Mouse (Mus musculus) cerebellum, postnatal 10 days (tissue): ENCODE data around the gene Macrod1.
"Not testable (repeated sequence)": the region's sequence is repeated elsewhere in the genome, so short reads cannot be mapped to it uniquely, and the experiment has no call there.

ENCODE experiments used
- DNase-seq, 2 experiments: peaks; one replicate each; pipeline ENCODE4 v3.0.0; 2021; ENCODE audit warnings: mixed read lengths in 2 of 2

Gene Macrod1

GRCm38 (mm10) chr19:7056248-7057087, at the start of gene Macrod1:
Macrod1 (plus strand) TSS chr19:7056810.
- DNase-seq, result peak; percentile 81 to 82

DNA sequence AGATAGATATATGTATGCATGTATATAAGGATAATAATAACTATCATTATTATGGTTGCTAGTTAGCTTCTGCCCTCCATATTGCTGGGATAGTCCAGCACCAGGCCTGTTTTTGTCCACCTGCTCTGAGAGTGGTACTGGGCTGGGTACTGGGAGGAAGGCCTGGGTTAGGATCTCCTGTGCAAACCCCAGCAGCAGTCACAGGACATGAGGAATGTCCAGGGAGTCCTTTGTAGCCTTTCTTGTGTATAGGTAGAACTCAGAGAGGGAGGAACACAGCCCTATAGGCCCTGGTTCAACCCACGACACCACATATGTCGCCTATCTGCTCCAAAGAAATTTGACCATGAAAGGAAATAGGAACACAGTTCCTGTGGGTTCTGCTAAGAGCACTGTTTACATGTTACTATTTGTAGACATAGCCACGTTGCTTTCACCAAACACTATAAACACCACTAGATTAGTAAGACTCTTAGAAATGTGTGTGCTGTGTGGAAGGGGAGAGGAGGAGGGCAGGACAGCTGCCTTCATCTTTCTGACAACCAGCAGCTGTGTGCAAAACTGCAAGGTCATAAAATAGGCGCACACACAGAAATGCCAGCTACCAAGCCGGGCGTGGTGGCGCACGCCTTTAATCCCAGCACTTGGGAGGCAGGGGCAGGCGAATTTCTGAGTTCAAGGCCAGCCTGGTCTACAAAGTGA, 49.6 kb upstream of the Macrod1 start:
- DNase-seq, result no peak

- no peak for DNase-seq
These were observed 44.2 kb upstream of the Macrod1 start for GRCm38 (mm10) chr19:7012426-7012825.

DNA sequence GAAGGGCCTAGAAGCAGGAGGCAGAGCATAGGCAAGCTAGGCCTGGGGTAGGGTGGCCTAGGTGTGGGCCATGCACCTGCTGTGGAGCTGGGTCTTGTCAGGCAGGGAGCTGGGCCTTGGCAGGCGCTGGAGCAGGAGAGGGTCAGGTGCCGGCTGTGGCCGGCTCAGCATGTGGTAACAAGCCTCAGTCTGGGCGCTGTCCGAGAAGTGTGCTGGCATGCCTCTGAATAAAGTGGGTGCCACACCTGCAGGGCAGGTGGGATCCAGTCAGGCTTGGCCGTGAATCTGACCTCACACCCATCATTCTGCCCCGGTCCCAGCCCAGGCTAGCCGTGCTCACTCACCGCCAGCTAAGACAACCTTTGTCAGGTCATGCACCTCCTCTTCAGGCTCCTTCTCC, 42.6 kb upstream of the Macrod1 start:
- DNase-seq, result no peak

- peak; percentile 83 for DNase-seq
These were observed 42.0 kb upstream of the Macrod1 start for GRCm38 (mm10) chr19:7014481-7015135.

DNA sequence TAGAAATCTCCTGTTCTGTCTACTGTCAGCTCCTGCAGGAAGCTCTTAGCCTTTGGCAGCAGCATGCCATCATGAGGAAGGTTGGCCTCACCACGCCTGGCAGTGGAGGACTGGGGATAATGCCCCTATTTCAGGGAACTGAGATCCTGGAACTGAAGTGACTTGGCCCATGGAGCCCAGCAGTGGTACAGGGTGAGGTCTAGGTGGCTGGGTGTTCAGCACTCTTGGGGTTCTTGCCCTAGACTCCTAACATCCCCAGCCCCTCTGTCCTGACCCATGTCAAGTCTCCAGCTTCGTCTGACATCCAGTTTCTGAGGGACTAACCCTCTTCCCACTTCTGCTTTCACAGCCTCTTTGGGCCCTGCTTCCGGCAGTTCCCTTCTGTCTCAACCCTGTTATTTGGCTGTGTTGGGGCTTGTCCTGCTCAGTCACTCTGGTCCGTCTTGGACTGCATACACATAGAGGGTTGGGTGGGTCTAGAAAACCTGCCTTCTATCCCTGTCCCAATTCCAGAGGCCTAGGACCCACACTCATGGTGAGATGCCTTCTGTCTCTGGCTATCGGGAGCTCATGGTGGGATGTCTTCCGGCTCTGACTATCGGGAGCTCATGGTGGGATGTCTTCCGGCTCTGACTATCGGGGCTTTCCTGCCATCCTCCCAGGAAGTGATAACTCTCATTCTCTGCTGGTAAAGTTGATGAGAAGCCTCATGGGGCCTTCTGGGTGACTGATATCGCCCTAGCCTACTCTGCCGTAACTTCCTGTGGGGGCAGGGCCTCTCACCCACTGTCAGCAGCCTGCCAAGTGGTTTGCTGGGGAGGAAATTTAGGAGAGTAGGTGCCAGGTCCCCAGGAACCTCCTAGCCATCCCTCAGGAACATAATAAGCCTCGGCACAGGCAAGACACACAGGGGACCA, 38.8 kb upstream of the Macrod1 start:
- no peak for DNase-seq

GRCm38 (mm10) chr19:7018546-7018945, 38.1 kb upstream of the Macrod1 start:
- no peak for DNase-seq

- no peak for DNase-seq
These were observed 37.4 kb upstream of the Macrod1 start, which contains the start of gene Fermt3 for GRCm38 (mm10) chr19:7019191-7019590. Fermt3 (minus strand) TSS chr19:7019469.

DNA sequence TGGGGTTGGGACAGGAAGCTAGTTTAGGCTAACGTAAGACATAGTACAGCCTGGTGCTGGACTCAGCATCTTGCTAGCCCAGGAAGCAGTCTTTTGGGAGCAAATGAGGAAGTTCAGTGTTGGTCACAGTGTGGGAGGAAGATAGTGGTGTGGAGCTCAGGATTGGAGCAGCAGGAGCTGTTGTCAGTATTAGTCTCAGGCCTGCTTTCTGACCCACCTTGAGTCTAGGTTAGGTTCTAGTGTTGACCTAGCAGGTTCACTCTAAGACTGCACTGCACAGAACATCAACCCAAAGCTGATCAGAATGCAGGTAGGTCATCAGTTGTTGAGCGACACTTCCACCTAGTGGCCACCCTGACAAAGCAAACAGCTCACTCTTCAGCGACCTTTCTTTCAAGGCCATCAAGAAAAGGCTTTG, 36.4 kb upstream of the Macrod1 start:
- peak; percentile 80 to 83 for DNase-seq

DNA sequence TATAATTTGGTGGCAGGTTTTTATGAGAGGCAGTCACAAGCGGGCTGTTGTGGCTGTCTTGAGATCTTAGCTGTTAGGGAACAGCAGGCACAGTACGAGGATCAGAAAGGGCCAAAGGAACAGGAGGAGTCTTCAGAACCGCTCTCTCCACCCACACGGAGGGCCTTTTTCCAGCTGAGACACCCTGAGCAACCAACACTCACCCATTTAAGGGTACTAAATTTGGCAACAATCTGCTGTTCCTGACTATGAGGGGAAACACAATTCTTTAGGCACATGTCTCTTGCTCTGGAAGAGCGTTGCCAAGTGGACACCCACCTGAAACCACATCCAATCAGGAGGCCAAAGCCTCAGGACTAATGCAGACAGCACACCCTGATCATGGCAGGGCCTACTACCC, 27.1 kb upstream of the Macrod1 start:
- no peak for DNase-seq

DNA sequence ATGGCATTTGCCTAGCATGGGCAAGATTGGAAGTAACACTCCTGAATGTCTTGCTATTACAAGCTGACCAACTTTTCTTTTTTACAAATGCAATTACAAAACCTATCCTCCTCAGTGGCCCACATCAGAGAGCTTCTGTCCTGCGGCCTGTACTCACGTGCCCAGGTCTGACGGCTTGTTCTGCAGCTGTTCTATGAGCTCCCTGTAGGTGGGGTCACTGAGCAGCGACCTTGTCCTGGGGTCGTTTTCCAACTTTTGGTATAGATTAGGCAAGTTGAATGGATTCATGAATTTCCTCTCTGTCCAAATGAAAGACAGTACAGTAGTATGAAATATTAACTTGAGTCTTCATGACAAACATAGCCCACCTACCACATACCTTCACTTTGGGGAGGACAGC, 22.6 kb upstream of the Macrod1 start:
- no peak for DNase-seq

GRCm38 (mm10) chr19:7039088-7039720, 17.4 kb upstream of the Macrod1 start:
- peak; percentile 82 to 86 for DNase-seq

DNA sequence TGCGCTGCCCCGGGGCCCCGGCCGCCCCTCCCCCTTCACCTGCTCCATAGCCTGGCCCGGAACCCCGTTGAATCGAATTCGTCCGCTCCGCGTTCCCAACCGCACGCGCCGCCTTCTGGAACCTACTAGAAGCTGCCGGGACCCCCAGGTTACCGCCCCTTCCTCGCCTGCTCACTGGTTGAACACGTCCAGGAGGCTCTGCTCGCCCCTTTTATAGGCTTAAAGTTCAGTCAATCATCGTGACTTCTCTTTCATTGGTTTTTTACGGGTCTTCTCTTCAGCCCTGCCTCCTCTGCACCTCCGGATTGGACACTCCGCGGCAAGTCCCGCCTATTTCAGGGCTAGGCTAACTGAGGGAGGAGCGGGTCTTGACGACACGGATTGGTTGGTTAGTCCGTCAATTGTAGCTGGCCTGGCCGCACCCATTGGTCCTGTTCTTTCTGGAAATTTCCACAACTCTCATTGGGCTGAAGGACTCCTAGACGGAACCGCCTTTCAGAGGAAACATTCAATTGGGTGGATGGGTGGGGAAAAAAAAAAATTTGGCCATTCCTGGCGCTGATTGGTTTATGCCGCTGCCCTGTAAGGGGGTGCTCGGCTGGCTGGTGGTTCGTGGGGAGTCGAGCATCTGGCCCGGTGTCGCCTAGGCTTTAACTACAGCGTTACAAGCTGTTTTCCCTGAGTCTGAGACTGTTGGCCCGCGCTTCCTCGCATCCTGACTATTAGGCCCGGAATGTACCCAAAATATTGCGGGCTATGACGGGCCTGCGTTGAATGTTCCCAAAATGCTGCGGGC, 16.6 kb upstream of the Macrod1 start, which contains the start of gene Stip1:
Stip1 (minus strand) TSS at position 127 of the 796 bp plus-strand sequence.
- peak; percentile 99 for DNase-seq

GRCm38 (mm10) chr19:7040637-7041130, 15.9 kb upstream of the Macrod1 start:
- no peak for DNase-seq

GRCm38 (mm10) chr19:7041171-7041570, 15.4 kb upstream of the Macrod1 start:
- DNase-seq, result peak in 1 of 2 experiments; percentile 41

DNA sequence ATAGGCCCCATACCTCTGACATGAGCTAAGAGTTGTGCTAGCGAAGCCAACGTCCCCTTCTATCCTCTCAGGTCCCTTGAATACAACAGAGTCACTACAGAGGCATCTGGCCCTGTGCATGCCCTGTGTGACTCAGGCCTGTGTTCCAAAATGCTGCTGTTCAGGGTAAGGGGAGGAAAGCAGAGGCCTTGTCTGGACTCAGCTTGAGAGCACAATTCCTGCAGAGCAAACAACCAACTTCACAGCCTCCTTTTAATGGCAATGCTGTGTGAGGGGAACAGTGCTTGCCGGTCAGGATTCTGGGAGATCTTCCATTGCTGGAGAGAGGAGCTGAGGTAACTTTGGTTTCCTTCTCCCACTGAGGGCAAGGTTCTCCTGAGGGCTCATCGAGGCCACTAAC, 12.3 kb upstream of the Macrod1 start:
- DNase-seq, result no peak

GRCm38 (mm10) chr19:7044706-7045105, 11.9 kb upstream of the Macrod1 start:
- no peak for DNase-seq

DNA sequence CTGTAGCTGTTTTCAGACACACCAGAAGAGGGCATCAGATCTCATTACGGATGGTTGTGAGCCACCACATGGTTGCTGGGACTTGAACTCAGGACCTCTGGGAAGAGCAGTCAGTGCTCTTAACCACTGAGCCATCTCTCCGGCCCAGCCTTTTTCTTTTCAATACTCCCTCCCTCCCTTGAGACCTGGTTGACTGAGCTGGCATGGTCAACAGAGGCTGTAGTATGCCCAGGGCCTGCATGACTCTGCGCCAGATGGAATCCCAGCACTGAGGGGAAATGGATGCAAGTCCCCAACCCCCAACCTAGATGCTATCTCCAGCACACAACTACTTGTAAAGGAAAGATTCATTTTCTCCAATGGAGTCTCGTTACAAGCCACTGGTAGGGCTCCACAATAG, 3.2 kb upstream of the Macrod1 start:
- not testable (repeated sequence) for DNase-seq

DNA sequence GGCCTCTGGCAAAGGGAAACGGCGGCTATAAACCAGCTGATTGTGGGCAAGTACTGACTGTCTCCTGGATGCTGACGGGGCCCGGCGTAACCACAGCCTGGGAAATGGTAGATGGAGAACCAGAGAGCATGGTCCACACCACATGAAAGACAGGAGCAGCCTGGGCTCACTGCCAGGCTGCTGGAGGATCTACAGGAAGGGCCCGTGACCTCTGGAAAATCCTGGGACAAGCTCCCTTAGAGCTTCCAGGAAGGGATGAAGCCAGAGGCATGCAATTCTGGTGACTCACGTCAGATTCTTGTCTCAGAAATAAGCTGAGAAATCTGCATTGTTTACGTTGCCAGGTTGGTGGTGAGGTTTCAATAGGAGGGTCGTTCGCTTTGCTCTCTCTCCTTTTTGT, 1.8 kb upstream of the Macrod1 start:
- DNase-seq, result peak in 1 of 2 experiments; percentile 15

DNA sequence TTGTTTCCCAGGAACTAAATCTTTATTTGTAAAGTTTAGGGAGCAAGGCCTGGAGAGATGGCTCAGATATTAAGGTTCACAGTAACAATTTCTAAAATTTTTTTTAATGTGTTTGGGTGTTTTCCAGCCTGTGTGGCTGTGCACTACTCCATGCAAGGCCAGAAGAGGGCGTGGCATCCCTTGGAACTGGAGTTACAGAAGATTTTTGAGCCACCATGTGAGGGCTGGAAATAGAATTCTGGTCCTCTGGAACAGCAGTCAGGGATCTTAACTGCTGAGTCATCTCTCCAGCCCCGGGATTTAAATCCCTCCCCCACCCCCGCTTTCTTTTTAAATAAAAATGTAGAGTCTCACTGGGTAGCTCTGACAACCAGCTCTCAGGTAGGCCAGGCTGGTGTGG, 1.4 kb upstream of the Macrod1 start:
- DNase-seq, result no peak
